Mouse (Mus musculus): Measurements from ENCODE around the gene Ajm1. TPM values are rescaled to one million over a fixed set of nuclear protein-coding genes. Genes with fewer than 3 reads are reported as not detected.

Ajm1 gene
- total RNA-seq, 2 experiments from 2014 or later: not detected

DNA sequence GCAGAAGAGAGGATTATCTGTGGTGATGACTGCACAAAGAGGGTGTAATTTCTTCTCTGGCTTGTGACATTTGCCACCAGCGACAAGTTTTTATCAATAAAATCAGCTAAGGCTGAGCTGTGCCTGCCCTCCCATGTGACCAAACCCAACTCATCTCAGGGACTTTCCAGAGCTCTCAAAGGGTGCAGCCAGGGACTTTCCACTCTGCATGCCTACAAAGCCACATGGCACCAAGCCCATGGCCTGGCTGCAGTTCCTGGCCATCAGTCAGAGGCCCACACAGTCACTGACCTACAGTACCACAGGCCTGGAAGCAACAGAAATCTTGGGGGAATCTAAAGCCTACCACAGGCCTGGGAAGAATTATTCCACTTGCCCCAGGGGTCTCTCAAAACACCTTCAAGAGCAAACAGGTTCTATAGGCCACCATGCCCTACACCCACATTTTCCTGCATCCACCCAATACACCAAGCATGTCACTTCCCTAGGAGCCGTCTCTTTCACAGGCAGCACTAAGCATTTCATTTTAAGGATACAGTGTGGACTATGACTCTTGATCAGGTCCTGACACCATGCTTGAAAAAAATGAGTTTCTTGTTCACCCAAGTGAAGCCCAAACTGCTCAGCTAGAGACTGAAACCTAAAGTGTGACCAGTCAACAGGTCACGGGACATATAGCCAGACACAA, 47.2 kb downstream of the Ajm1 start:
- peak; percentile 93 for DNase-seq (ENCODE audit: low spot score)

DNA sequence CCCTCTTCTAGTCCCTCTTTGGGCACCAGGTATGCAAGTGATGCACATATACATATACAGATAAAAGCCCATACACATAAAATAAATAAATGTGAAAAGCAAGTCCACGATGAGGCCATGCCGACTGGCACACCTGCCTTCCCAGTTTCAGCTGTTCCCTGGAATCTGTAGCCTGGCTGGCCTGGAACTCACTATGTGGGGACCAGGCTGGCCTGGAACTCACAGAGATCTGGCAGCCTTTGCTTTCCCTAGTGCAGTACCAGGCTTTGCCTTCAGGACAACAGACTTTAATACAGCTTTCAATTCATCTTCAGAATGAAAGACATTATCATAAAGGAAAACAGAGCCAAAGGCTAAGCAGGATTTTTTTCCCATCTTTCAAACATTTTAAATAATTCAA, 47.9 kb downstream of the Ajm1 start:
- no peak for DNase-seq (ENCODE audit: low spot score)

DNA sequence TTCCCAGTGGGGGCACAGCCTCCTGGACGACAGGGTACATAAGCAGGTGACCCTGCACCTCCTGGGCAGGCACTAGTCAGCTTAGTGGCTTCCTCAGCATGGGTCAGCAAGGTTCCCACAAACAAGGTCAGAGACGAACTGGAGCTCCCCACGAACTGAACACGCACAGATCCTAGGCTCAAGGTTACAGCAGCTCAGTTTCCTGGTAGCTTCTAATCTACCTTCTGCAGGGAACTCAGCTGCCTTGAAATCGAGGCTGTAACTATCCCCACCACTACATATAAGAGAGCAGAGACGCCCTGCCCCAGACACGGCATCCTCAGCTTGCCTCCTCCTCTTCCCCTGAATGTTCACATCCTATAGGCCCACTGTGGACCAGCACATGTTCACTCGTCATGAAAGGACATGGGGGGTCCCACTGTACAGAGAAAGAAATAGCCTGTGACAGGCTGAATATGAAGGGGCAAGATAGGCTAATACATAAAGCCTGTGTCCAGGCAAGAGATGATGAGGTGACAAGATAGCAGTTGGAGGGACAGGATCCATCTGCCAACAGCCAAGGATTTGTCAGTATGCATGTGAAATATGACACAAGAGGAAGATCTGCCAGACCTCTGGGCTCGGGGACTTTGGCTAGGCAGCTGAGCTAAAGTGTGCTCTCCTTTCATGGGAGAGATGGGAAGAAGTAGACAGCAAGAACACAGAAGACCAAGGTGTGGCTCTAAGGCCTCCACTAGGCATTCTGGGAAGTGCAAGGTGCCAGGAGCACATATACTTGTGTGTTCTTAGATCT, 54.9 kb downstream of the Ajm1 start:
- DNase-seq (ENCODE audit: low spot score): peak; percentile 59

Other genes starting within 250 kb of the Ajm1 start
- 10 to 100 TPM; 14.0 to 15.2 TPM for gene Man1b1, start 249.4 kb downstream of the Ajm1 start, total RNA-seq (2021)
- 10 to 100 TPM; 15.2 to 17.9 TPM for gene Dpp7, start 225.4 kb downstream of the Ajm1 start, total RNA-seq (2021)
- gene Uap1l1, start 216.1 kb downstream of the Ajm1 start, total RNA-seq (2021): 1 to 10 TPM; 3.8 to 5.7 TPM
- not detected for gene Sapcd2, start 209.4 kb downstream of the Ajm1 start, total RNA-seq (2021)
- 1 to 10 TPM; 6.2 to 8.3 TPM for gene Entpd2, start 185.9 kb downstream of the Ajm1 start, total RNA-seq (2021)
- gene Npdc1, start 182.4 kb downstream of the Ajm1 start, total RNA-seq (2021): 10 to 100 TPM; 15.8 to 19.0 TPM
- not detected for gene Fut7, start 158.5 kb downstream of the Ajm1 start, total RNA-seq (2021)
- 10 to 100 TPM; 14.1 to 15.5 TPM for gene Abca2, start 153.1 kb downstream of the Ajm1 start, total RNA-seq (2021)
- 1 to 10 TPM in 1 of 2 experiments, under 1 TPM in 1; 0.39 to 1.0 TPM for gene Clic3, start 124.9 kb downstream of the Ajm1 start, total RNA-seq (2021)
- gene Paxx, start 120.7 kb downstream of the Ajm1 start, total RNA-seq (2021): 10 to 100 TPM; 13.7 to 15.1 TPM
- gene Ptgds, start 111.7 kb downstream of the Ajm1 start, total RNA-seq (2021): not detected
- gene Lcn12, start 87.8 kb downstream of the Ajm1 start, total RNA-seq (2021): not detected
- 10 to 100 TPM; 81.5 to 84.3 TPM for gene Fbxw5, start 81.0 kb downstream of the Ajm1 start, total RNA-seq (2021)
- gene C8g, start 80.0 kb downstream of the Ajm1 start, total RNA-seq (2021): 1 to 10 TPM; 2.0 to 2.1 TPM
- 10 to 100 TPM; 13.7 to 15.1 TPM for gene Traf2, start 34.8 kb downstream of the Ajm1 start, total RNA-seq (2021)
- 100 to 1,000 TPM; 179 to 182 TPM for gene Edf1, start 23.9 kb downstream of the Ajm1 start, total RNA-seq (2021)
- under 1 TPM; 0.12 to 0.34 TPM for gene Mamdc4, start 6.9 kb downstream of the Ajm1 start, total RNA-seq (2021)
- gene Phpt1, start 6.5 kb downstream of the Ajm1 start, total RNA-seq (2021): 10 to 100 TPM; 54.6 to 57.5 TPM
- gene Rabl6, start 26.8 kb upstream of the Ajm1 start, total RNA-seq (2021): 10 to 100 TPM; 75.3 to 82.5 TPM
- not detected for gene Ccdc183, start 35.9 kb upstream of the Ajm1 start, total RNA-seq (2021)
- 10 to 100 TPM; 17.1 to 17.3 TPM for gene Tmem141, start 40.2 kb upstream of the Ajm1 start, total RNA-seq (2021)
- 1 to 10 TPM; 2.4 to 3.0 TPM for gene Fcna, start 46.3 kb upstream of the Ajm1 start, total RNA-seq (2021)
- gene Lcn8, start 71.4 kb upstream of the Ajm1 start, total RNA-seq (2021): 1 to 10 TPM; 4.5 to 5.0 TPM
- gene Lcn5, start 76.2 kb upstream of the Ajm1 start, total RNA-seq (2021): not detected
- not detected for gene Lcn6, start 95.0 kb upstream of the Ajm1 start, total RNA-seq (2021)
- not detected for gene Lcn10, start 101.0 kb upstream of the Ajm1 start, total RNA-seq (2021)
- gene Obp2a, start 118.3 kb upstream of the Ajm1 start, total RNA-seq (2021): not detected
- gene Bmyc, start 125.0 kb upstream of the Ajm1 start, total RNA-seq (2021): 10 to 100 TPM; 15.6 to 16.3 TPM
- gene Obp2b, start 155.3 kb upstream of the Ajm1 start, total RNA-seq (2021): not detected
- gene Lcn3, start 183.8 kb upstream of the Ajm1 start, total RNA-seq (2021): not detected
- gene Lcn11, start 195.3 kb upstream of the Ajm1 start, total RNA-seq (2021): not detected
- not detected for gene Gm13539, start 200.5 kb upstream of the Ajm1 start, total RNA-seq (2021)
- gene Glt6d1, start 234.1 kb upstream of the Ajm1 start, total RNA-seq (2021): not detected
- not detected for gene Lcn9, start 241.4 kb upstream of the Ajm1 start, total RNA-seq (2021)